Mouse (Mus musculus) MEL (cell line): ENCODE data around the gene Ptprr. TPM values are rescaled to one million over a fixed set of nuclear protein-coding genes. Genes with fewer than 3 reads are reported as not detected.

Source experiments
- DNase-seq: peaks from one replicate; pipeline ENCODE4 v3.0.0; 2011; ENCODE audit warnings: low read depth, low spot score
- H3K27ac ChIP-seq: 2 replicates; pipeline ENCODE4 v1.5.1; 2012; ENCODE audit warnings: low read depth, mild to moderate bottlenecking, control low read depth, low read length, moderate library complexity; ENCODE audit not compliant: control insufficient read depth
- H3K27me3 ChIP-seq, 2 experiments: fragments of 150-350 bp in 1 of 2; sonication (generic) in 1 of 2; 2 replicates each; pipeline ENCODE4 v1.6.1; 2012; ENCODE audit warnings: low read length in 2 of 2, mild to moderate bottlenecking in 2 of 2, improper control_type of control experiment in 1 of 2, moderate library complexity in 1 of 2; ENCODE audit not compliant: insufficient read depth in 2 of 2, control insufficient read depth in 1 of 2
- H3K36me3 ChIP-seq, 2 experiments: 2 replicates each; pipeline ENCODE4 v1.6.1; 2012 to 2014; ENCODE audit warnings: low read length in 2 of 2, improper control_type of control experiment in 1 of 2, inconsistent platforms in 1 of 2, mild to moderate bottlenecking in 1 of 2; ENCODE audit not compliant: insufficient read depth in 2 of 2, control insufficient read depth in 1 of 2
- H3K4me1 ChIP-seq, 2 experiments: fragments of 150-350 bp in 1 of 2; sonication (generic) in 1 of 2; 2 replicates each; pipeline ENCODE4 v1.6.1; 2012; ENCODE audit warnings: low read length in 2 of 2, improper control_type of control experiment in 1 of 2, mild to moderate bottlenecking in 1 of 2; ENCODE audit not compliant: insufficient read depth in 2 of 2, control insufficient read depth in 1 of 2
- H3K4me3 ChIP-seq, 2 experiments: fragments of 150-350 bp in 1 of 2; sonication (generic) in 1 of 2; 2 replicates each; pipeline ENCODE4 v1.5.1; 2012; ENCODE audit warnings: low read depth in 2 of 2, low read length in 2 of 2, mild to moderate bottlenecking in 2 of 2, moderate library complexity in 2 of 2, control low read depth in 1 of 2, improper control_type of control experiment in 1 of 2; ENCODE audit not compliant: control insufficient read depth in 1 of 2, insufficient read depth in 1 of 2
- H3K79me2 ChIP-seq: 2 replicates; pipeline ENCODE4 v1.6.1; 2012; ENCODE audit warnings: mild to moderate bottlenecking, low read length, moderate library complexity; ENCODE audit not compliant: control insufficient read depth, poor library complexity, insufficient read depth
- H3K9ac ChIP-seq: 2 replicates; pipeline ENCODE4 v1.6.1; 2012; ENCODE audit warnings: low read depth, mild to moderate bottlenecking, control low read depth, low read length, moderate library complexity; ENCODE audit not compliant: control insufficient read depth, poor library complexity, severe bottlenecking
- H3K9me3 ChIP-seq: fragments of 150-350 bp; sonication (generic); replicated peaks from 2 replicates; pipeline ENCODE4 v1.6.1; 2012; ENCODE audit warnings: mild to moderate bottlenecking, low read length, improper control_type of control experiment, moderate library complexity; ENCODE audit not compliant: insufficient read depth
- BHLHE40 ChIP-seq: IDR thresholded peaks from 2 replicates; pipeline ENCODE4 v1.6.1; 2012; ENCODE audit warnings: low read depth, mild to moderate bottlenecking, inconsistent platforms, low read length, improper control_type of control experiment, borderline replicate concordance
- CHD1 ChIP-seq: IDR thresholded peaks from 2 replicates; pipeline ENCODE4 v1.6.1; 2012; ENCODE audit warnings: low read depth, mild to moderate bottlenecking, inconsistent platforms, low read length, improper control_type of control experiment
- ETS1 ChIP-seq: IDR thresholded peaks from 2 replicates; pipeline ENCODE4 v1.6.1; 2012; ENCODE audit warnings: low read depth, mild to moderate bottlenecking, inconsistent platforms, low read length, improper control_type of control experiment, moderate library complexity
- GATA1 ChIP-seq: IDR thresholded peaks from 2 replicates; pipeline ENCODE4 v1.6.1; 2011; ENCODE audit warnings: low read depth, low read length, improper control_type of control experiment
- HCFC1 ChIP-seq: IDR thresholded peaks from 2 replicates; pipeline ENCODE4 v1.6.1; 2012; ENCODE audit warnings: low read depth, mild to moderate bottlenecking, inconsistent platforms, low read length, improper control_type of control experiment, moderate library complexity
- KAT2A ChIP-seq: conservative IDR thresholded peaks from 2 replicates; pipeline ENCODE4 v1.6.1; 2012; ENCODE audit warnings: low read depth, low read length, improper control_type of control experiment, inconsistent platforms
- MAX ChIP-seq: IDR thresholded peaks from 2 replicates; pipeline ENCODE4 v1.6.1; 2011; ENCODE audit warnings: low read length, improper control_type of control experiment
- MEF2A ChIP-seq: IDR thresholded peaks from 2 replicates; pipeline ENCODE4 v1.6.1; 2014; ENCODE audit warnings: low read depth, mild to moderate bottlenecking, inconsistent platforms, low read length, improper control_type of control experiment; ENCODE audit not compliant: poor library complexity, insufficient replicate concordance, severe bottlenecking; ENCODE audit errors: extremely low read depth
- NELFE ChIP-seq: IDR thresholded peaks from 2 replicates; pipeline ENCODE4 v1.6.1; 2011; ENCODE audit warnings: low read depth, low read length, improper control_type of control experiment
- NRF1 ChIP-seq: IDR thresholded peaks from 2 replicates; pipeline ENCODE4 v1.6.1; 2014; ENCODE audit warnings: low read depth, mild to moderate bottlenecking, inconsistent platforms, low read length, improper control_type of control experiment, moderate library complexity; ENCODE audit not compliant: poor library complexity, insufficient read depth, severe bottlenecking
- POLR2A ChIP-seq, 2 experiments: IDR thresholded peaks; 2 replicates each; pipeline ENCODE4 v1.6.1; 2011 to 2012; ENCODE audit warnings: low read length in 2 of 2, mild to moderate bottlenecking in 2 of 2, control low read depth in 1 of 2, improper control_type of control experiment in 1 of 2, low read depth in 1 of 2, moderate library complexity in 1 of 2; ENCODE audit not compliant: control insufficient read depth in 1 of 2, insufficient read depth in 1 of 2, poor library complexity in 1 of 2
- POLR2AphosphoS5 ChIP-seq: IDR thresholded peaks from 2 replicates; pipeline ENCODE4 v1.6.1; 2012; ENCODE audit warnings: low read depth, borderline replicate concordance, mild to moderate bottlenecking, inconsistent platforms, low read length, moderate library complexity, mixed read lengths
- SIN3A ChIP-seq: IDR thresholded peaks from 2 replicates; pipeline ENCODE4 v1.6.1; 2012; ENCODE audit warnings: low read length, improper control_type of control experiment, inconsistent platforms
- SMC3 ChIP-seq: IDR thresholded peaks from 2 replicates; pipeline ENCODE4 v1.6.1; 2011; ENCODE audit warnings: low read depth, low read length, improper control_type of control experiment
- TCF12 ChIP-seq: IDR thresholded peaks from 2 replicates; pipeline ENCODE4 v1.6.1; 2014; ENCODE audit warnings: low read depth, mild to moderate bottlenecking, inconsistent platforms, low read length, improper control_type of control experiment, moderate library complexity
- polyA plus RNA-seq, 2 experiments: library from polyadenylated mRNA; stranded (reverse) in 1 of 2; unstranded in 1 of 2; fragments of >175 nt in 1 of 2; fragments of >200 nt in 1 of 2; gene quantifications; 2 replicates each; pipeline versions ENCODE4 v1.2.1 to v1.2.4; 2012; ENCODE audit warnings: low replicate concordance in 2 of 2, low read depth in 1 of 2; ENCODE audit not compliant: insufficient read length in 2 of 2, insufficient read depth in 1 of 2, missing spikeins in 1 of 2
- total RNA-seq: library from RNA; depleted of rRNA; stranded (reverse); fragments of 300-350 nt; gene quantifications from 2 replicates; pipeline ENCODE4 v1.2.3, GENCODE M21; 2012

Ptprr gene
- total and polyA plus RNA-seq, 3 experiments: not detected

- no peak within 1 kb of the TSS for H3K9ac ChIP-seq
- H3K36me3 ChIP-seq: no peaks in the 10 kb centered on the region
- no peaks in the 10 kb centered on the region for H3K27me3 ChIP-seq
- DNase-seq: no peak
- no peak for TF ChIP-seq SIN3A
- no peak for TF ChIP-seq ETS1
- no peak for TF ChIP-seq MEF2A
- no peak for TF ChIP-seq NRF1
- no peak for TF ChIP-seq POLR2A (IDR thresholded peaks at IDR 0.05; ENCODE audit: control insufficient read depth in 1 of 2, insufficient read depth in 1 of 2, low read depth in 1 of 2, low read length in 2 of 2, poor library complexity in 1 of 2)
- no peak for TF ChIP-seq POLR2AphosphoS5
- no peak for TF ChIP-seq HCFC1
- TF ChIP-seq NELFE: no peak
- TF ChIP-seq GATA1: no peak
- TF ChIP-seq BHLHE40: no peak
- no peak for TF ChIP-seq CHD1
- TF ChIP-seq TCF12: no peak
- no peak for TF ChIP-seq KAT2A
- no peak within 1 kb of the TSS for H3K4me3 ChIP-seq
- no peaks in the 10 kb centered on the region for H3K4me1 ChIP-seq
- H3K27ac ChIP-seq: no peak within 1 kb of the TSS
- H3K79me2 ChIP-seq: no peaks in the 10 kb centered on the region
- no peaks in the 10 kb centered on the region for H3K9me3 ChIP-seq
Measured at GRCm38 (mm10) chr10:116113867-116114474, 96.0 kb downstream of the Ptprr start, which contains the start of gene 4933416C03Rik. TSS of gene 4933416C03Rik (minus strand) at chr10:116113917.

- no peak for TF ChIP-seq POLR2A (IDR thresholded peaks at IDR 0.05; ENCODE audit: control insufficient read depth in 1 of 2, insufficient read depth in 1 of 2, low read depth in 1 of 2, low read length in 2 of 2, poor library complexity in 1 of 2)
- no peak for TF ChIP-seq BHLHE40
- no peak for TF ChIP-seq MAX
- no peak for TF ChIP-seq SMC3
- TF ChIP-seq MEF2A: no peak
- no peak for TF ChIP-seq NELFE
- no peak for TF ChIP-seq CHD1
- Histone ChIP-seq H3K4me1 (no peaks in the 10 kb centered on the region), H3K9ac (no peak overlapping the region), H3K79me2 (no peaks in the 10 kb centered on the region), H3K9me3 (no peaks in the 10 kb centered on the region), H3K27ac (no peak overlapping the region), H3K4me3 (no peak overlapping the region), H3K27me3 (no peaks in the 10 kb centered on the region), H3K36me3 (no peaks in the 10 kb centered on the region)
- no peak for DNase-seq
Measured at GRCm38 (mm10) chr10:116115881-116116677, 98.1 kb downstream of the Ptprr start.
